Mouse (Mus musculus): Measurements from ENCODE around the gene Snrpd2.

The Snrpd2 gene

DNA sequence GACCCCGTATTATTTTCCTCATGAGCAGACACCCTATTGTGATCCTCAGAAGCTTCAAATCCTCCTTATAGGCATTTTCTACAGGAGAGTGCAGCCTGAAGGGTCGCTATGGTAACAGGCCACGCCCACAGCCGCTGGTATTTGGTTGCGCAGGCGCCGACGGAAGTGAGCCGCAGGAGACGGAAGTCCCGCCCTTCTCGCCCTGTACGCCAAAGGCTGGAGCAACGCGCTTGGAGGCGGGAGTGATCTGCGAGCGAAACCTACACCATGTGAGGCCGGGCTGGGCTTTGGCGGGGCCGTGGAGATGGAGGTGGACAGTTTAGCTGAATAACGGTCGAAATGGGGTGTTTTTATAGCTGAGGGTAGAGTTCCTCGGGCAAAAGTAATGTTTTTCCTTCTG is at the start of gene Snrpd2:
Gene Snrpd2 (plus strand): TSS at position 97 of the 400 bp plus-strand sequence.
- DNase-seq (ENCODE audit: extremely low spot score, low read depth, low spot score) = no peak

GRCm38 (mm10) chr7:19100290-19100689 is 49.2 kb upstream of the Snrpd2 start:
- DNase-seq (ENCODE audit: extremely low spot score, low read depth, low spot score) = no peak

- DNase-seq (ENCODE audit: extremely low spot score, low read depth, low spot score) = no peak
Observed at GRCm38 (mm10) chr7:19103741-19104140, 45.8 kb upstream of the Snrpd2 start.

DNA sequence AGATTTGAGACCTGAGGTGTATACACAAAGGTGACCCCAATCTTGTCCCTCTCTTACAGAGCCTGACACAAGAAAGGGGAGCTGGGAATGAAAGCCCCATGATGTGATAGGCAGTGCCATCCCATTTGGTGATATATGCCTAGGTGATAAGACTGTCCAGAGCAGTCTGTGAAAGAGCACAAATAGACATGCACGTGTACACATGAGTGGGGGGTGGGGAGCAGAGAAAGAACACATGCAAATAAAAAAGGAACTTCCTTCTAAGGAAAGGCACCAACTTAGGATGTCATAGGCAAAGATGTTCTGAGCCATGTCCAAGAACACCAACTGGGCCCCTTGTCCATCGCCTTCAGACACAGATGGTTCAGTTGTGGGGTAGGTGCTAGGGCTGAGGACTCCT is 45.0 kb upstream of the Snrpd2 start:
- DNase-seq (ENCODE audit: extremely low spot score, low read depth, low spot score) = no peak

GRCm38 (mm10) chr7:19107436-19107835 is 42.1 kb upstream of the Snrpd2 start:
- no peak for DNase-seq (ENCODE audit: extremely low spot score, low read depth, low spot score)

GRCm38 (mm10) chr7:19109565-19109964 is 40.0 kb upstream of the Snrpd2 start:
- DNase-seq (ENCODE audit: extremely low spot score, low read depth, low spot score) = no peak

GRCm38 (mm10) chr7:19118028-19118771 is 31.3 kb upstream of the Snrpd2 start, which contains the start of gene Gm4969:
Gm4969 (minus strand) TSS chr7:19118368.
- no peak for DNase-seq (ENCODE audit: extremely low spot score, low read depth, low spot score)

GRCm38 (mm10) chr7:19119083-19119482 is 30.4 kb upstream of the Snrpd2 start:
- DNase-seq (ENCODE audit: extremely low spot score, low read depth, low spot score) = no peak

- peak; percentile 97 for DNase-seq (ENCODE audit: extremely low spot score, low read depth, low spot score)
Observed at GRCm38 (mm10) chr7:19119631-19120429, 29.7 kb upstream of the Snrpd2 start, which contains the start of gene Fbxo46. Fbxo46 (plus strand) TSS chr7:19119859.

DNA sequence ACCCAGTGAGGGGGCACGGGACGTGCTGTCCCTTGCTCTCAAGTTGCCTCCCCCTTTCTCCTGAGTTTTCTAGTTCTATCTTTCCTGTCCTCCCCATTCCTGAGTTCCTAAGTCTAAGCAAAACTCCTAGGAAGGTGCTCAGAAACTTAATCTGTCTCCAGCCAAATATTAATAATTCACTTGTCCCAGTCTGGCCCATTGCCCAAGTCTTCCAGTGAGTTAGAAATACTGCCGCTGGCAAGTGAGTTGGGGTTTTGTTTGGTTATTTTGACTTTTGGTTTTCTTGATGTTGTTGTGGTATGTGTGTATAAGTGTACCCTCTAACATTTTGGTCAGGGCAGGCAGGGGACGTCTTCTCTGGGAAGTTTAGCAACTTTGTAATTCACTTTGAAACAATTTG is 27.8 kb upstream of the Snrpd2 start:
- no peak for DNase-seq (ENCODE audit: extremely low spot score, low read depth, low spot score)

- DNase-seq (ENCODE audit: extremely low spot score, low read depth, low spot score) = no peak
Observed at GRCm38 (mm10) chr7:19124713-19125112, 24.8 kb upstream of the Snrpd2 start.

DNA sequence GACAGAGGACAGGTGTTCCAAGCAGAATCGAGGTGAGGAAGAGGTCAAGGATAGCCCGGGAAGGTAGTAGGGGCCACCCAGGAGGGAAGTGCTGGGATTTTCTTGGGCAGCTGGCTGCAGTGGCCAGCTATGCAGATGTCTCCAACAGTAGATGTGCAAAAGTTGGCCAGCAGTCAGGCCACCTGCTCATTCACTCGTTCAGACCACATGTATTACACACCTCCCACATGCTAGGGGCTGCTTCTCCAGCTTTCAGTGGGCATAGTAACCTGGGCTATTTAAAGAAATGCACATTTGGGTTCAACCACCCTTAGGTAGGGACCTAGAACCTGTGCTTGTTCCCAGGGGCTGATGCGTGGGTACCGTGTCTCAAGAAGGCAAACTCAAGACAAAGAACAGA is 21.8 kb upstream of the Snrpd2 start:
- DNase-seq (ENCODE audit: extremely low spot score, low read depth, low spot score) = no peak

- DNase-seq (ENCODE audit: extremely low spot score, low read depth, low spot score) = no peak
Observed at GRCm38 (mm10) chr7:19129396-19129795, 20.1 kb upstream of the Snrpd2 start.

DNA sequence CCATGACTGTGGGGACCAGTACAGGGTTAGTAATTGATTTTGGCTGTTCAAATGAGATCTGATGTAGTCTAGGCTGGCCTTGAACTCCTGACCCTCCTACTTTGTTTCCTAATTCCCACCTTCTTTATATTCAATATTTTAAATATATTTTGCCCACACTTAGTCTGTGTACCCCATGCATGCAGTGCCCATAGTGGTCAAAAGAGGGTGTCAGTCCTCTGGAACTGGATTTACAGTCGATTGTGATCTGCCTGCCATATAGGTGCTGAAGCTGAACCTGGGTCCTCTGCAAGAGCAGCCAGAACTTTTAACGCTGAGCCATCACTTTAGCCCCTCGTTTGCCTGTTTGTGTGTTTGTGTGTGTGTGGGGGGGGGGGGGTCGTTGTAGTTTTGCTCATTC is 18.9 kb upstream of the Snrpd2 start:
- DNase-seq (ENCODE audit: extremely low spot score, low read depth, low spot score) = no peak

DNA sequence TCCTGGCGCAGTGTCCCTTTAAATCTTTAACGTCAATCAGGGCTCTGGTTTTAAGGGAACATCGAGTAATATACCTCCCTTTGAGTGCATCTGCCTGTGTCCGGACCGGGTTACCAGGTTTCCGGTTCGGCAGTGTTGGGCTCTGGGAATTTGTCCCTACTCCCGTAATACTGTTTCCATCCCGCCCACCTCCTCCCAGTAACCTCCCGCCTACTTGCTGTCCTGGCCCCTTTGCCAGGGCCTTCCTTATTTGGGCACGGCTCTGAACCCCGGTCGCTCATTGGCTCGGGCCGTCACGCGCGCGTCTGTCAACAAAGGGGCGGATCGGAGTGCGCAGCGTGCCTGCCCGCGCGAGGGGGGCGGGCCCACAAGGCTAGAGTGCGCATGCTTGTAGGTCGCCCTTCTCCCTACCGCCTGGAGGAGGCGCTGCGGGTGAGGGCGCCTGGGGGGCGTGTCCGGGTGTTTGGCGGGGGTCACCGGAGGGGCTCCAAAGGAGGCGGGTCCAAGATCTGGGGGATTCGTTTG is 18.1 kb upstream of the Snrpd2 start:
- peak; percentile 89 for DNase-seq (ENCODE audit: extremely low spot score, low read depth, low spot score)

DNA sequence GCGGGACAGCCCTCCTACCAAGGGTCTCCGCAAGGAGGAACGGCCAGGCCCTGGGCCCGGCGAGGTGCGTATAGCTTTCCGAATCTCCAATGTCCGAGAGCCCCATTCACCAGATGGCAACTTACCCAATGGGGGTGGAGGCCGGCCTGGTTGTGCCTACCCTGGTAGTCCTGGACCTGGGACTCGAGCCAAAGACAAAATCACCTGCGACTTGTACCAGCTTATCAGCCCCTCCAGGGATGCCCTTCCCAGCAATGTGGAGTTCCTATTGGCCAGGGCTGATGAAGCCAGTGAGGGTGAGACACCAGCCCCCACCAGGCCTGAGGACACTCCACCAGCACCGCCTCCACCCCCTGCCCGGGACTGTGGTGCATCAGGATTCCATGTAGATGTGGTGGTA is 13.4 kb upstream of the Snrpd2 start:
- DNase-seq (ENCODE audit: extremely low spot score, low read depth, low spot score) = no peak

DNA sequence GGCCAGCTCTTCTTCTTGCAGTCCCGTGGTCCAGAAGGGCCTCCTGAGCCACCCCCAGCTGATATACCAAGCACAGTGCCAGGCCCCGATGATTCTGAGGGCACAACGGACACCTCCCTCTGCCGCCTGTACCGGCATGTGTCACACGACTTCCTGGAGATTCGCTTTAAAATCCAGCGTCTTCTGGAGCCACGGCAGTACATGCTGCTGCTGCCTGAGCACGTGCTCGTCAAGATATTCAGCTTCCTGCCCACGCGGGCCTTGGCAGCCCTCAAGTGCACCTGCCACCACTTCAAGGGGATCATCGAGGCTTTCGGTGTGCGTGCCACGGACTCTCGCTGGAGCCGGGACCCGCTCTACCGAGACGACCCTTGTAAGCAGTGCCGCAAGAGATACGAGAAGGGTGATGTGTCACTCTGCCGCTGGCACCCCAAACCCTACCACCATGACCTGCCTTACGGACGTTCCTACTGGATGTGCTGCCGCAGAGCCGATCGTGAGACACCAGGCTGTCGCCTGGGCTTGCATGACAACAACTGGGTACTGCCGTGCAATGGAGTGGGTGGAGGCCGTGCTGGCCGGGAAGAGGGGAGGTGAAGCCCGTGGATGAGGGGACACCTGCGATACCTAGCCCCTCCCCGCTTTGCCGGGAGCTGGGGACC is 12.7 kb upstream of the Snrpd2 start:
- no peak for DNase-seq (ENCODE audit: extremely low spot score, low read depth, low spot score)

DNA sequence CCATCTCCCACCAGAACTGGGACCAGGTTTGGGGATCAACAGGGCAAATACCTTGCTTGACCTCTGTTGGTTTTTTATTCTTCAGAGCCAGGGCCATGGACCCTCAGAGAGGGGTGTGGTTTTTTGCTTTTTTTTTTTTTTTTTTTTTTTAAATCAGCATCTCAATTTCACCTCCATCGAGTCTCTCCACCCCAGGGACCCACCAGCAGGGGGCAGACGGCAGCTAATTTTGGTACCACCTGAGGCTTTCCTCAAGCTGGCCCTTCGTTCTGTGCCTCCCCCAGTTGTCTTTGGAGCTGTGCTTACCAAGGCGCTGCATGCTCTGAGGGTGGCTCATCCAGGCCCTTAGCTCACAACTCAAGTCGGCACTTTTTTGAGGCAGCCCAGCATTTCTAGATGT is 12.1 kb upstream of the Snrpd2 start:
- no peak for DNase-seq (ENCODE audit: extremely low spot score, low read depth, low spot score)

DNA sequence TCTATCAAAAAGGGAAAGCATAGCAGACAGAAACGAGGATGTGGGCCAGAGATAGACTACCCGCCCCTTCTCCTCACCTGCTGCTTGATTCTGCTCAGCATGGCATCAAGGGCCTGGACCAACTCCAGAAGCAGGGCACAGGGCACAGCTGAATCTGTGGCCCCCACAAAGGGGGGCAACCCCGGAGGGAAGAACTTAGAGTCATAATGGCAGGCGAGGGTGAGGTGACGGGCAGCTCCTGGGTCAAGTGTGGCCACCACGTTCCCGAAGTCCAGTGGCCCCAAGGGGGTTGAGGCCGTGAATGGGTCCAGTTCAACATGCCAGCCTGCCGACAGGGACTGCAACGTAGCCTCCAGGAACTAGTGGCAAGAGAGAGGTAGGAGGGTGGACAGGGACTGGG is 2.7 kb upstream of the Snrpd2 start:
- no peak for DNase-seq (ENCODE audit: extremely low spot score, low read depth, low spot score)

DNA sequence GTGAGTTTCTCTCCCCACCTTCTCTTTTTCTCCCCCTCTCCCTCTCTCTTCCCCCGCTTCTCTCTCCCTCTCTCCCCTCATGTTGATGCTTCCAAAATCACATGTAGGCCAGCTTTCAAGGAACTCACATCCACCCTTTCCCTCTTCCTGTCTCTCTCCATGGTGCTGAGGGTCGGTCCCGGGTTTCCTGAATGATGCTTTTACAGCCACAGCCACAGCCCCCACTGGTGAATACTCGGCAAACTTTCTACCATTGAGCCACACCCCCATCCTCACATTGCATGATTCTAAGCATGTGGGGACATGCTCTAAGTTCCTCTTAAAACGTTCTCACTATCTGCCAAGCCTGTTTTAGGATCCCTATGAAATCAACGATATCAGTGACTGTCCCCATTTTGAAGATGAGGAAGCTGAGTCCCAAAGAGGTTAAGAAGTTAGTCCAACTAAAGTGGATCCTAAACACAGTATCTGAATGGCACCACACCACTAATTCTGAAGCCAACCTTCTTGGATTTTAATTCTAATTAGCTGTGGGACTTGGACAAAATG is 2.0 kb upstream of the Snrpd2 start:
- DNase-seq (ENCODE audit: extremely low spot score, low read depth, low spot score) = no peak

- no peak for DNase-seq (ENCODE audit: extremely low spot score, low read depth, low spot score)
Observed at GRCm38 (mm10) chr7:19148180-19148874, 1.2 kb upstream of the Snrpd2 start.

Measured in hindlimb bud, embryonic 11.5 days (tissue).